Mouse (Mus musculus): ENCODE measurements around the gene Ilvbl. TPM values are rescaled to one million over a fixed set of nuclear protein-coding genes. Genes with fewer than 3 reads are reported as not detected.
"Not testable (repeated sequence)": the region's sequence is repeated elsewhere in the genome, so short reads cannot be mapped to it uniquely, and the experiment has no call there.

The Ilvbl gene
- polyA plus RNA-seq, 1 experiment, result 13.2 TPM

DNA sequence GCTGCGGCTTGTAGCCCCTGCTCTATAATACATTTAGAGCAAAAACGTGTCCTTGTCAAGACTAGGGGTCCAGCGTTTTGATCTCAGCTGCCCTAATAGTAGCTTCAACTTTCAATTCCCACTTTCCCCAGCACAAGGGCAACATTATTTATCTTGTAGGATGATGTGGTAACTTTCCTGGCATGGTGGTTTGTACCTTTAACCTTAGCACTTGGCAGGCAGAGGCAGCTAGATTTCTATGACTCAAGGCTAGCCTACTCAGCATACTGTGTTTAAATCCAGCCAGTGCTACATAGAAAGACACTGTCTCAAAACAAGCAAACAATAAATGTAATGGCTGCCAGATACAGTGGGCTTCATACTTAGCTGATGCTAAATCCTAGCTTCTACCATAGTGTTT lies 33.5 kb downstream of the Ilvbl start:
- no peak for TF ChIP-seq GATA1 (IDR thresholded peaks at IDR 0.05; ENCODE audit: borderline replicate concordance, low read length)
- Histone ChIP-seq H3K27me3 (replicated peaks) (peaks cover 14% of the 10 kb centered on the region), H3K9me3 (no peaks in the 10 kb centered on the region), H3K36me3 (replicated peaks; ENCODE audit: low read length) (no peaks in the 10 kb centered on the region), H3K4me3 (replicated peaks) (no peak overlapping the region), H3K4me1 (no peaks in the 10 kb centered on the region)

DNA sequence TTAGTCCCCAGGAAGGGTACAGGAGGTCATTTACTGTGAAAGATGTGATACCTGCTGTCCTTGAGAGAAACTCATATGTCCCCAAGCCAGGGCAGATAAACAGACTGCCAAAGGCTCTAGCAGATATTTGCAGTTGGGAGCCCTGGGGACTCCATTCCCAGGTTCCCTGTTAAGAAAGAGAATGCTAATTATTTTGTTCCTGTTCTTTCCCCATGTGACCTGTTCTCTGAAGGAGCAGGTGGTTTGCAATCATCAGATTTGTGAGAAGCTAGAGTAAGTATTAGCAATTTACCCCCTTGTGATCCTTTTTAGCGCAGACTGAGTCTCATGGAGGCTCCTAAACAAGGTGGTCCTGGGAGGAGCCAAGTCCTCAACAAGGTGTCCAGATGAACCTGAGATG lies 43.8 kb downstream of the Ilvbl start, which contains the start of gene Olfr1357:
Gene Olfr1357, minus strand, starts transcription at position 101 of the 400 bp plus-strand sequence.
- Histone ChIP-seq H3K4me1 (no peaks in the 10 kb centered on the region), H3K36me3 (replicated peaks; ENCODE audit: low read length) (no peaks in the 10 kb centered on the region), H3K27me3 (replicated peaks) (peaks cover 2% of the 10 kb centered on the region), H3K9me3 (no peaks in the 10 kb centered on the region), H3K4me3 (replicated peaks) (no peak within 1 kb of the TSS)
- TF ChIP-seq FLI1 (IDR thresholded peaks at IDR 0.05; ENCODE audit: low read length), result no peak
- no peak for TF ChIP-seq GATA1 (IDR thresholded peaks at IDR 0.05; ENCODE audit: borderline replicate concordance, low read length)

DNA sequence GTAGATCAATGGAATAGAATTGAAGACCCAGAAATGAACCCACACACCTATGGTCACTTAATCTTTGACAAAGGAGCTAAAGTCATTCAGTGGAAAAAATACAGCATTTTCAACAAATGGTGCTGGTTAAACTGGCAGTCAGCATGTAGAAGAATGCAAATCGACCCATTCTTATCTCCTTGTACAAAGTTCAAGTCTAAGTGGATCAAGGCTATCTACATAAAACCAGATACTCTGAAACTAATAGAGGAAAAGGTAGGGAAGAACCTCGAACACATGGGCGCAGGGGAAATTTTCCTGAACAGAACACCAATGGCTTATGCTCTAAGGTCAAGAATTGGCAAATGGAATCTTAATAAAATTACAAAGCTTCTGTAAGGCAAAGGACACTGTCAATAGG lies 49.0 kb downstream of the Ilvbl start:
- H3K9me3 ChIP-seq; H3K4me1 ChIP-seq; H3K36me3 ChIP-seq (replicated peaks; ENCODE audit: low read length); H3K27me3 ChIP-seq (replicated peaks); H3K4me3 ChIP-seq (replicated peaks): not testable (repeated sequence)

DNA sequence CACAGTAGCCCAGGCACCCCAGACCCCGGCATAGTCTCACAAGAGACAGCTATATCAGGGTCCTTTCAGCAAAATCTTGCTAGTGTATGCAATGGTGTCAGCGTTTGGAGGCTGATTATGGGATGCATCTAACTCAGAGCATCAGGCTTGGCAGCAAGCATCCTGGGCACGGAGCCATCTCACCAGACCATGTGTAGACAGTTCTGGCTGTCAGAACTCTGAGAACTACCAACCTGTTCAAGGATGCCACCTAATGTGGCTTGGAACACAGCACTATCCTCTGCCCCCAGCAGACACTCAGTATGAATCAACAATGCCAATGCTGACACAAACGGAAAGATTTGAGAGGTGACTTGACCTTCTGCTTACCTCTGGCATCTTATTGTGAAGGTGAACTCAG lies 56.0 kb downstream of the Ilvbl start:
- Histone ChIP-seq H3K4me1 (no peaks in the 10 kb centered on the region), H3K36me3 (replicated peaks; ENCODE audit: low read length) (no peaks in the 10 kb centered on the region), H3K4me3 (replicated peaks) (no peak overlapping the region), H3K9me3 (no peaks in the 10 kb centered on the region), H3K27me3 (replicated peaks) (peaks cover 3% of the 10 kb centered on the region)
- TF ChIP-seq FLI1 (IDR thresholded peaks at IDR 0.05; ENCODE audit: low read length) (no peak), GATA1 (IDR thresholded peaks at IDR 0.05; ENCODE audit: borderline replicate concordance, low read length) (no peak)

DNA sequence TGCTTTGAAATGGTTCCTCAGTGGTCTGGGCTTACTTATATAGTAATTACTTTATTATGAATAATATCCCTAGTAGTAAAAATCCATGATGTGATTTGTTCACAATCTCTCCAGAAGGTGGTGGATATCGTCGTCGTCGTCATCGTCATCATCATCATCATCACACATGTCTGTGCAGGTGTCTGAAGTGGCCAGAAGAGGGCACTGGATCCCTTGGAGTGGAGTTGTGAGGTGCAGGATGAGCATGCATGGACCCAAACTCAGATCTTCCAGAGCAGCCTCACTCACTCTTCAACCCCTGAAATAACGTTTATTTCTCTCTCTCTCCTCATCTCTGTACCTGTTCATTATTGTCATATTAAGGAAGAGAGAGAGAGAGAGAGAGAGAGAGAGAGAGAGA lies 58.2 kb downstream of the Ilvbl start:
- TF ChIP-seq FLI1 (IDR thresholded peaks at IDR 0.05; ENCODE audit: low read length) (no peak), GATA1 (IDR thresholded peaks at IDR 0.05; ENCODE audit: borderline replicate concordance, low read length) (no peak)
- Histone ChIP-seq H3K9me3 (no peaks in the 10 kb centered on the region), H3K27me3 (replicated peaks) (peaks cover 3% of the 10 kb centered on the region), H3K4me1 (no peaks in the 10 kb centered on the region), H3K36me3 (replicated peaks; ENCODE audit: low read length) (no peaks in the 10 kb centered on the region), H3K4me3 (replicated peaks) (peak overlapping the region; percentile 28)

Other genes with a start within 250 kb of the Ilvbl start
- 205 and 237 TPM in 2 replicates for gene Agpat3, start 221.9 kb upstream of the Ilvbl start, polyA plus RNA-seq (2012; ENCODE audit: insufficient read depth, low replicate concordance)
- 67.0 and 210 TPM in 2 replicates for gene Rrp1, start 161.3 kb upstream of the Ilvbl start, polyA plus RNA-seq (2012; ENCODE audit: insufficient read depth, low replicate concordance)
- gene Cstb, start 148.7 kb upstream of the Ilvbl start, polyA plus RNA-seq (2012; ENCODE audit: insufficient read depth, low replicate concordance), result 8.0 and 101 TPM in 2 replicates
- 10.6 and 10.9 TPM in 2 replicates for gene Pdxk, start 109.4 kb upstream of the Ilvbl start, polyA plus RNA-seq (2012; ENCODE audit: insufficient read depth, low replicate concordance)
- gene Olfr1358, start 56.9 kb upstream of the Ilvbl start, polyA plus RNA-seq (2012; ENCODE audit: insufficient read depth, low replicate concordance), result not detected in 2 replicates
- gene Syde1, start 17.6 kb downstream of the Ilvbl start, polyA plus RNA-seq (2012; ENCODE audit: insufficient read depth, low replicate concordance), result 2.0 and 2.8 TPM in 2 replicates
- gene Olfr1357, start 43.7 kb downstream of the Ilvbl start, polyA plus RNA-seq (2012; ENCODE audit: insufficient read depth, low replicate concordance), result 0.12 TPM in 1 of 2 replicates, not detected in the other
- gene Casp14, start 143.9 kb downstream of the Ilvbl start, polyA plus RNA-seq (2012; ENCODE audit: insufficient read depth, low replicate concordance), result not detected in 2 replicates
- gene Ccdc105, start 178.7 kb downstream of the Ilvbl start, polyA plus RNA-seq (2012; ENCODE audit: insufficient read depth, low replicate concordance), result not detected in 2 replicates
- gene Slc1a6, start 206.2 kb downstream of the Ilvbl start, polyA plus RNA-seq (2012; ENCODE audit: insufficient read depth, low replicate concordance), result not detected in 2 replicates

Measured in megakaryocyte, embryonic 14.5 days (primary cell).